Mouse (Mus musculus): ENCODE data around the gene Dynlrb1. TPM values are rescaled to one million over a fixed set of nuclear protein-coding genes. Genes with fewer than 3 reads are reported as not detected.

Dynlrb1 gene
- 100 to 1,000 TPM in 1 of 2 experiments, 10 to 100 TPM in 1; 94.2 to 104 TPM for total RNA-seq (2021)
- long read RNA-seq, experiment 1, transcript Dynlrb1-202 (4 exons, 684 nt): major isoform, 137 of 170 reads
- long read RNA-seq, experiment 1, partial matches to known transcripts: 15 of 170 reads
- long read RNA-seq, experiment 1, other reads (novel, unspliced or antisense): 13 of 170 reads
- long read RNA-seq, experiment 2, transcript Dynlrb1-201 (4 exons, 677 nt): minor isoform, 6 of 199 reads
- long read RNA-seq, experiment 2, transcript Dynlrb1-202 (4 exons, 684 nt): major isoform, 173 of 199 reads
- long read RNA-seq, experiment 2, partial matches to known transcripts: 8 of 199 reads
- long read RNA-seq, experiment 2, other reads (novel, unspliced or antisense): 11 of 199 reads

DNA sequence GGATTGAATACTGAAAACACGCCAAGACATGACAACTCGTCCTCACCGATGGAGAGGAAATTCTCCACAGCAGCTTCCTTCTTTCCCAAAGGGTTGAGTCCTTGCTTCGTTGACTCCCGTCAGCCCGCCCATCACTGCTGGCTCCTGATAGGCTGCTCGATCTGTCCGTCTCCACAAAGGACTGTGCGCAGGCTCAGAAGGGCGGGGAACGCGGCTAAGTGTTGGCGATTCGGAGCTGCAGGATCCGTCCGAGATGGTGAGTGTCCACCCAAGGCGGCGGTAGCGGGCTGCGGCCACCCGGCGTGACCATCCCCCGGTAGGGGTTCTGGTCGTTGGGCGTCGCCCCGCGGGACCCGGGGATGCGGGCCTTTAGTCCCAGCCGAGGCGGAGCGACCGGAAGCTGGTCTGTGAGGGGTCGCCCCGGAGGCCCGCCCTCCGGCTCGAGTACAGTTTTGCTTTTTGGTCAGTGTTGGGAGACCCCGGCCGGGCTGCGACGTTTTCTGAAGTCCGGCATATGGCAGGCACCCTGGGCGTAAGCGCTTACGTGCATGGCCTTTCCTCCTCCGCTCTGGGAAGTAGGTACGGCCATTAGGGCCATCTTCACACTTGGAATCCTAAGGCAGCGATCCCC, at the start of gene Dynlrb1:
TSS of gene Dynlrb1 (plus strand) at position 172 of the 631 bp plus-strand sequence.
- DNase-seq: peak; percentile 99 to 100
- intact Hi-C loops (cut with DNase I): loop anchor here (5.0 kb wide), 1 partner anchor 36 kb away; no protein-coding TSS in a partner anchor

DNA sequence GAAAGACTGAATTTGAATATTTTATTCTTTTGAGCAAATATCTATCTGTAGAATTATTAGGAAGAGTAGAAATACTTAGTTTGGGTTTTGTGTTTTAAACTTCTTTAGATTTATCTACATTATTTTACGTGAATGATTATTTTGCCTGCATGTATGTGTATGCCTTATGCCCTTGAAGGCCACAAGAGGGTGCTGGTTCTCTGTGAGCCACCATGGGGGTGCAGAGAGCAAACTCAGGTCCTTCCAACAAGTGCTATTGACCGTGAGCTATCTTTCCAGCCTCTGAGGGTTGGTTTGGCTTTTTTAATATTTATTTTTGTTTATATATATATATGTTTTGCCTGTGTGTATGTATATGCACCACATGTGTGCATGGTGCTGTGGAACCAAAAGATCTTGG, 28.9 kb upstream of the Dynlrb1 start:
- no peak for DNase-seq
- intact Hi-C loops (cut with DNase I): loop anchor here (5.0 kb wide), 1 partner anchor 220 kb away; no protein-coding TSS in a partner anchor

DNA sequence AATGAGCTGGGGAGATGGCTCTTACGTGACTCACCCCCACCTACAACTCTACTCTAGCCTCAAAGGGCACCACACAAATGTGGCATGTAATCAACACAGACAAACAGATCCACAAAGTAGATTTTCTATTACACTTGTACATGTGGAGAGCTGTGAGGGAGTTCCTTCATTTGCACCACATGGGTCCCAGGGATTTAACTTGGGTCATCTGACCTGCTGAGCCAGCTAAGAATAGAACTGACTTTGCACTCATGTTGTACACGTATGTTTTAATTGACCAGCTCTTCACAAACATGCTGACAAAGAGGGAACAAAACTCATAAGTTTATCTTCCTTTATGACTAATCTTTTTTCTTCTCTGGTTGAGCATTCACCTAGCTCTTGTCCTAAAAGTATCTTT, 13.2 kb upstream of the Dynlrb1 start:
- intact Hi-C loops (cut with DNase I): no loop called here
- no peak for DNase-seq

DNA sequence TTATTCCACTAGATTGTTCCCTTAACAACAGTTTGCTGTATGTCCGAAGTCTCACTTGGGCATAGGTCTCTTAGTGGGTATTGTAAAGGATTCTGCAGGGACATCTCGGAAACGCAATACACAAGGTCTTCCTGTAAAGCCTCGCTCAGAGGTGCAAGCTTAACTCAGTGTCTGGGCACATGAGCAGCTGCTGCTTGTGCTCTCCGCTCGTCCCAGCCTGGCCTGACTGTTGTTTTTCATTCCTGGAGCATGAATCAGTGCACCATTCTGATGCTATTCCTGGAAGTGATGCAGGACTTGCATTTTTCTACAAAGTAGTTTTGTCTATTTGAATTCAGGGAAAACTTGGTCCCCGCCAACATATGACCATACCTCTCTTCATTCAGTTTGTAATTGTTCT, 11.6 kb upstream of the Dynlrb1 start:
- DNase-seq: peak in 1 of 2 experiments; percentile 22
- intact Hi-C loops (cut with DNase I): no loop called here

DNA sequence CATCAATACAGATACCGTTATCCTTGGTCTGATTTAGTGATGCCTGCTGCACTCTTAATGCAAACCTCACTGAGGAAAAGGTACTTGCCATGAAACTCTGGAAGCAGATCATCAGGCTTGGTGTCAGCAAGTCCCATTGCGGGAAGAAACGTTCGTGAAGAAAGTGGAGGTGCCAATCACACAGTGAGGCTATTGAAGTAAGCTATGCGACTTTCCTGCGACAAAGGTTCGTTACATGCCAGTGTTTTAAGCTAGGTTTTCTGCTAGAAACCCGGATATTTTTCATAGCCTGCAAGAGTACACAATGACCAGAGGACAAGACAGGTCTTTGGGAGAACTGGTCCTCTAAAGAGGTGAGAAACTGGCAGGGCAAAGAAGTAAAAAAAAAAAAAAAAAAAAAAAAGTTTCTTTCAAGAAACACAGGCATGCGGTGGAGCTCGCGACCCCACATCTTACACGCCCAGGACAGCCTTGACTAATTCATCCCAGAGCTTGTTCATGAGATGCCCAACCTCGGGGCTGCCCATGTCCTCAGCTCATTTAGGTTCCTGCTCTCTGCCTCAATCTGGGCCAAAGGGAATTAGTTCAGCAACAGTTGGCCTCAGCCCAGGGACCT, 479 bp upstream of the Dynlrb1 start:
- intact Hi-C loops (cut with DNase I): loop anchor here (5.0 kb wide), 1 partner anchor 36 kb away; no protein-coding TSS in a partner anchor
- DNase-seq: no peak

DNA sequence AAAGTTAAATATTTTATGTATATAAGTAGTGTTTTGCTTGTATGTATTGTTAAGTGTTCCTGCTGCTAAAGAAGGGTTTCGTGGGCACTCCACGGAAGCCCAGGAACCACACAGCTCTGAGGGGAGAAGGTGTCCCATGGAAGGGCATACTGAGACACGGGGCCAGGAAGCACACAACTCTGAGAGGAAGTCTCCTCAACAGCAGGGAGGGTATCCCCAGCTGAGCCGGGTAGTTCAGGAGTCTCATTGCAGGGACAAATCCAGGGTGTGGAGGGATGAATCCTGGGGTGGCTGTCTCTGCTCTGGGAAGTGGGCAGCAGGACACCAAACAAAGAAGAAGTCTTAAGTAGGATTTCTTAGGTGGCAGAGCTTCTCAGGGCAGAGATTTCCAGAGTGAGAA, 943 bp downstream of the Dynlrb1 start:
- no peak for DNase-seq
- intact Hi-C loops (cut with DNase I): loop anchor here (5.0 kb wide), 1 partner anchor 35 kb away; no protein-coding TSS in a partner anchor

DNA sequence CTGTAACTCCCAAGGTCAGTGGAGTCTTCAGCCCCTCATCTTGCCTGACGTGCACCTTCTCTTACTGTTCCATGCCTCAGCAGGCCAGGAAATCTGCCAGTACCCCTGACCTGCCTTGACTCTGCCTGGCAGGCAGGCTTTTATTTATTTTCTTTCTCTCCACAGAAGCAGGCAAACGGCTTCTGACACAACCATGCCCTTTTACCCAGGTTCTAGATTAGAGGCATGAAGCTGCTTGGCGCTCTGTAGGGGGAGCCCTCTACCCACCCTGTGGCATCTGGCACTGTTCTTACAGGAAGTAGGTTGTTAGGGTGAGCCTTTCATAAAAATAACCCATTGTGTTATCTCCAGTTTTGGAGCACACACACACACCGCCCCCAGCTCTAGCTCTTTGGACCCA, 4.6 kb downstream of the Dynlrb1 start:
- no peak for DNase-seq
- intact Hi-C loops (cut with DNase I): loop anchor here (2.0 kb wide), 1 partner anchor 146 kb away; no protein-coding TSS in a partner anchor

DNA sequence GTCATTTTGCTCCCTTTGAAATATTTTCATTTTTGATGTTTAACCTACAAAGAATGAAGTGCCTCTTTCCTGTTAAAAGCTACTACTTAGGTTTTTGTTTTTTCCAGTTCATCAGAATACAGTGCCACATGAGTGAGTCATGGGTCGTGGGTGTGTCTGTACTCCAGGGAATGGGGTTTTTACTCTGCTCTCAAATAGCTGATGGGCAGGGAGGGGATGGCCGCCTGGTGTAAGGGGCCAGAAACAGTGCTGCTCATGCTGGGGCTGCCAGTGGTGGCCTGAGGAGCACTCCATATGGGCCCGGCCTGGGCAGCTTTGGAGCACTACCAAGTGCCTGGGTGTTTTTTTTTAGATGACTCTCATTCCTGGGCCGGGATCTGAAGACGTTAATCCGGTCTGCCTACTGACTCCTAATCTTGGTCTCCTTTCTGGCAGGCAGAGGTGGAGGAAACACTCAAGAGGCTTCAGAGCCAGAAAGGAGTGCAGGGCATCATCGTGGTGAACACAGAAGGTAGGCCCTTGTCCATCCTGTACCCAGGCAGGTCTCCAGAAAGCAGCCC, 6.0 kb downstream of the Dynlrb1 start:
- DNase-seq: peak; percentile 37 to 50
- intact Hi-C loops (cut with DNase I): no loop called here

DNA sequence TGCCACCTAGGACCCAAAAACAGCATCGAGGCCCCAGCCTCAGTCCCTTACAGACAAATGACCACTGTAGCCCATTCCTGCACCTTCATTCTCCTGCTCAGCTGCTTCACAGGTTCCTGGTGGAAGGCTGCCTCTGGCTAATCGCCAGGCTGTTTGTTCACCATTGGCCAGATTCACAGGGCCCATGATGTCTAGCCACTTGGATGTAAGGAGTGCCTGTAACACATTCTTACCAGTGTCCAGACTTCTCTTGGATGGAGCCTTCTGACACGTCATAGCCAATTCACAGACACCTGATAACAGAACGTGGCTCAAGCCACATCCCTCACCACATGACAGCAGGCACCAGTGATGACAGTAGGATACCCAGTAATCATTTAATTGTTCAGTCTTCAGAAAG, 9.9 kb downstream of the Dynlrb1 start:
- no peak for DNase-seq
- intact Hi-C loops (cut with DNase I): no loop called here

DNA sequence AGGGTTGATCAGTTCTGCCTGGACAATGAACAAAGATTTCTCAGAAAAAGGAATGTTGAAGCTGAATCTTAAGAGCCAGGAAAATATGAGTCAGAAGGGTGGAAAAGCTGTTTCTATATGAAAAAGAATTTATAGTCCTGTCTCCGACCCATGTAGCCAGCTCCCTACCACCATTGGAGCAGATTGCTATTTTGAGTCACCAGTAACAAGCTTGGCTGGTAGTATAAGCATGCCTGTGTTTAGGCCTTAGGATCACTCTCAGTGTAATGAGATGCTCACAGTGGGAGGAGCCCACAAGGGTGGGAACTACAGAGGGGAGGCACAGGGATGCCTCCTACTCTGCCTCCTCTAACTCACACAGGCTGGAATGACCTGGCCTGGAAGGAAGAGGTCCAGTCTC, 11.9 kb downstream of the Dynlrb1 start:
- intact Hi-C loops (cut with DNase I): no loop called here
- DNase-seq: no peak

DNA sequence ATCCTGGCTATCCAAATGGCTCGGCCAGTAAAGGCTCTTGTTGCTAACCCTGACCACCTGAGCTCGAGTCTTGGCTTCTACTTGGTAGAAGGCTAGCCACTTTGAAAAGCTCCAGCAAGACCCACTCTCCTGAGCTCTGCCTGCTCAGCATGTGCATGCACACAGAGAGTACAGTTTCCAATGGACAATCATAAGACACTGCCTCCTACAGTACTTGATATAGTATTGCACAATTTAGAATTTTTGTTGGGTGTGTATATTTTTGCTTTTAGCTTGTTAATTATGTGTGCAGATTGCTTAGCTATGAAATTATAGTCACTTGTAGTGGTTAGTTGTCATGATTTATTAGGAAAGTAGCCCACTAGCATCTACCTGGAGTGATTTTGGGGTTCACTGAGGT, 12.4 kb downstream of the Dynlrb1 start:
- DNase-seq: no peak
- intact Hi-C loops (cut with DNase I): no loop called here

DNA sequence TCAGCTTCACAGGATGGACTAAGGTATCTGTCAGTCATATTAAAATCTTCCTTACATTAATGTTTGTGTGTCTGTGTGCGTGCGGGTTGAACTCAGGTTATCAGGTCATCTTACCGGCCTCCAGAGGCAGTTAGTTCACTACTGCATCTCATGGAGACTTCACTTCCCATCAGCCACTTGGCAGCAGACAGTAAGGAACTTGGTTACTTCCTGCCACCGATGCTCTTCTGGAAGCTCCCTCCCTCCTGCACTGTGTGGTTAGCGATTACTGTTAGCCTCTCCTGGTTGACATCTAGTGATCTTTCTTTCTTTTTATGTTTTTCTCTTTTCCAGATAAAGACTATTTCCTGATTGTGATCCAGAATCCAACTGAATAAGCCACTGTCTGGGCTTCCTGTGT, 13.3 kb downstream of the Dynlrb1 start:
- no peak for DNase-seq
- intact Hi-C loops (cut with DNase I): no loop called here

DNA sequence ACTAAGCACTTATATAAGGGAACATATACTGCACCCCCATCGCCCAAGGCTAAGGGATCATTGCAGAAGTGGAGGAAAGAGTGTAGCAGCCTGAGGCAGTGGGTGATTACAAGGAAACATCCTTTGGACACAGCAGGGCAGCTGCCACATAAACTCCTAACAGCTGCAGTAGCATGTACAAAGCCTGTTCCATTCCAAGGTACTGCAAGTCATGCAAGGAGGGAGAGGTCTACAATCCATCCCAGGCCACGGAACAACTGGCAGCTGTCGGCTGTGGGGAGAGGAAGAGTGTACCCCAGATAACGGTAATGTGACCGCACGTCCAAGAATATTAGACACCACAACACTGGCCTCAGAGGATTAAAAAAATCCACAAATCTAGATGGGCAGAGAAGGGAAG, 29.2 kb downstream of the Dynlrb1 start:
- DNase-seq: no peak
- intact Hi-C loops (cut with DNase I): no loop called here

DNA sequence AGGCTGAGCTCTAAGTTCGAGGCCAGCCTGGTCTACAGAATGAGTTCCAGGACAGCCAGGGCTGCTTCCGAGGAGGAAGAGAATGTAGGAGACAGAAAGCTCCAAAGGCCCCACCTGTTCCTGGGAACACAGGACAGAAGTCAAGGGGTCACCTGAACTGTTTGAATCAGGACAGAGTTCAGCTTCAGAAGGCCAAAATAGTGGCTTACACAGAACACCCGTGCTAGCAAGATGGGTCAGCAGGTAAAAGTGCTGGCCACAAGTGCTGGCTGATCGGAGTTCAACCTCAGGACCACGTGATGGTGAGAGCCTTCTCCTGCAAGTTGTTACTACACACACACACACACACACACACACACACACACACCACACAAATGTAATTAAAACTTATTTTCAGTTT, 30.6 kb downstream of the Dynlrb1 start:
- intact Hi-C loops (cut with DNase I): no loop called here
- DNase-seq: no peak

DNA sequence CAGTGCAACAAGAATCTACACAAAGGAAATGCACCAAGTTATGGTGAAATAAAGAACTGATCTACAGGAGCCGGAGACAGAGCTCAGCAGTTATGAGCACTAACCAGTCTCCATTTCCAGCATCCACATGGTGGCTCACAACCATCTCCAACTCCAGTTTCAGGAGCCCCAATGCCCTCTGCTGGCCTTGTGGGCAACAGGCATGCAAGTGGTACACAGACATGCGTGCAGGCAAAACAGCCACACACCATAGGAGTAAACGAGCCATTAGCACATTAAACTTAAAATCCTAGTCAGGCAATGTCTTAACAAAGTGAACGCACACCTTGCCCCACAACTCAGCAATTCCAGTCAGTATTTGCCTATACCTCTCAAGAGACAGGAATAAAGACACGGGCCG, 35.6 kb downstream of the Dynlrb1 start:
- intact Hi-C loops (cut with DNase I): loop anchor here (5.0 kb wide), 1 partner anchor 35 kb away; the partner anchor contains the start of gene Dynlrb1
- DNase-seq: no peak

DNA sequence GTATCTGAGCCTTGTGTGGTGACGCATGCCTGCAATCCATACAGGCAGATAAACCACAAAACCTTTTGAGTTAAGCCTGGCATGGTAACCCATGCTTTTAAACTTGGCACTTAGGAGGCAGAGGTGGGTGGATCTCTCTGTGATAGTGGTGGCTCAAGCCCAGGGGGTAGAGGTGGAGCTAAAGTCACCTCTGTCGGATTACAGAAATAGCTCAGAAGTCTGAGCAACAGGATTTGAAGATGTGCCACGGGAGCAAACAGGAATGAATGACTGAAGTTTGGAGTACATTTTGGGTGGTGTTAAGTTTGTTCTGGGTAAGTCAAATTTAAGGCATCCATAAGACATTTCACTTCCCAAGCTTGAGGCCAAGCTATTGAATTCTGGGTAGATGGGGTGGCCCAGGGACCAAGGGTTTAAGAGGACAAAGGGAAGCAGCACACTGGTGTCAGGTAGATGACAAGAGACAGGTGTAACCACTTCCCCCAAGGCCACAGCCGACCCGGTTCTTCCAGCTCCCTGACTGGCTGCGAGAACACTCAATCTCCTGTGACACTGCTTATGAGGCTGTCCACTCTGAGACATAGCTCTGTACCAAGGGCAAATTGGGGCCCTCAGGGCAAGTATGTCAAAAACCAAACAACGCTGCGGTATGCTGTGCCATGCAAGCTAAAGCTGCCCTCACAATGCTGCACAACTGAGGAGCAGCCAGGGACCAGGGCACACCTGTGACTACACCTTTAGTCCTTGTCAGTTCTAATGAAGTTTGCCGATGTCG, 36.2 kb downstream of the Dynlrb1 start:
- intact Hi-C loops (cut with DNase I): loop anchor here (5.0 kb wide), 1 partner anchor 35 kb away; the partner anchor contains the start of gene Dynlrb1
- no peak for DNase-seq

DNA sequence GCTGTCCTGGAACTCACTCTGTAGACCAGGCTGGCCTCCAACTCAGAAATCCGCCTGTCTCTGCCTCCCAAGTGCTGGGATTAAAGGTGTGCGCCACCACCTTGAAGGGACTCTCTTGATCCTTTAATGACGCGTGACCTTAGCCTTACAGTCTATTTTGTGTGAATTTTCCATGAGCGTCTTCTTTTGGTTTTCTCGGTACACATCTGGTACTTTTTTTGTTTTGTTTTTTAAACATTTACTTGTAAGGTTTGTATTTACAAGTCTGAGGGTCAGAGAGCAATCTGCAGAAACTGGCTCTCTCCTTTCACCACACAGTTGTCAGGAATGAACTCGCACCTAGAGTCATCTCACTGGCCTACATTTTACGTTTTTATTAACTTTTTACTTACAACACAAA, 37.3 kb downstream of the Dynlrb1 start:
- intact Hi-C loops (cut with DNase I): loop anchor here (5.0 kb wide), 1 partner anchor 36 kb away; the partner anchor contains the start of gene Dynlrb1
- DNase-seq: no peak

DNA sequence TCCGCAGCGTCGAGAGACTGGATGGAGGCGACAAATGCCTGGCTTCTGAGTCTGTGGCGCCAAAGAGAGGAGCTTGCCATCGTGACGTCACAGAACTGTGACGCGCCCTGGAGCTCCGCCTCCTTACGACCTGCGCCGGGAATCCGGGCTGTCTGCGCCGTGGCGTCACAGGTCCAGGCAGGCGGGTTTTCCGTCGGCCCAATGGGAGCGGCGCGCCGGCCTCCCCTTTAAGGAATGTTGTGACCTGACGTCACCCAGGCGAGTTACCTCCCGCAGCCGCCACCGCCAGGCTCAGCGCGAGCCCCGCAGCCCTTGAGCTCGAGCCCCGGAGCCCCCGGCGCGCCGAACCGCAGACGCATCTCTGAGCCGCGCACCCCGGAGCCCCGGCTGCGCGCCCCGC, 39.9 kb downstream of the Dynlrb1 start, which contains the start of gene Map1lc3a:
TSS of gene Map1lc3a (plus strand) at position 103 of the 400 bp plus-strand sequence.
- intact Hi-C loops (cut with DNase I): no loop called here
- DNase-seq: peak; percentile 94

DNA sequence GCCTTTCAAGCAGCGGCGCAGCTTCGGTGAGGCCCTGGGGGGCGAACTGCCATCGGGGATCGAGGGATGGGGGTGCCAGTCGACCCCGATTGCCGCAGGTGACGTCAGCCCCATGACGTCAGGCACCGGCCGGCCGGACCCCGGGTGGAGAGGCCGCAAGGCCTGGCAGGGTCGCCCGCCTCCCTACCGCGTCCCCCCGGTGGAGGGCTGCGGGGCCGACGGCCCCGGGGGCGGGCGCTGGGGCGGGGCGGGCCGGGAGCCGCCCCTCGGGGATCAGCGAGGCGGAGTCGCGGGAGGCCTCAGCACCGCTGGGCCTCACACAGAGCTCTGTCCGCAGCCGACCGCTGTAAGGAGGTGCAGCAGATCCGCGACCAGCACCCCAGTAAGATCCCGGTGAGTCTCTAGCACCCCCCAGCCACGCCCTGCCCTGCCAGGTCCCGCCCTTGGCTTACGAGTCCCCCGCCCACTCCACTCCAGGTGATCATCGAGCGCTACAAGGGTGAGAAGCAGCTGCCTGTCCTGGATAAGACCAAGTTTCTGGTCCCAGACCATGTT, 40.4 kb downstream of the Dynlrb1 start:
- DNase-seq: peak in 1 of 2 experiments; percentile 42
- intact Hi-C loops (cut with DNase I): no loop called here

DNA sequence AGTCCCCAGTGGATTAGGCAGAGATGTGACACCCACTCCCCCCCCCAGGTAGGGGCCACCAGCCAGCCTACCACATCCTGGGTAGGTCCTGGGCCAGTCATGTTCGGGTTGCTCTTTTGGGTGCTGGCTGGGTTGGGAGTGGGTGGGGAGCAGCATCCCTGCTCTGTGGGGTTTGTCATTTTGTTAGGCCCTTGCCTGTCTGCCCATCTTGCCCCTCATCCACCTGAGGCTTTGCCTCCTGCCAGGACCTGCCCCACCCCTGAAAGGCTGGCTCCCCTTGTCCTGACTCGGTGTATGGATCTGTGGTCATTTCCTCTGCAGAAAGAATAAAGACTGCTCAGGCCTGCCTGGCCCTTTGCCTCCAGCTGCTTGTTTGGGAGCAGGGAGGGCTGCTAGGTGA, 41.4 kb downstream of the Dynlrb1 start:
- intact Hi-C loops (cut with DNase I): loop anchor here (2.0 kb wide), 1 partner anchor 105 kb away; no protein-coding TSS in a partner anchor

More for the DNA sequence above, 41.4 kb downstream of the Dynlrb1 start:
- no peak for DNase-seq

Measured in gastrocnemius, postnatal 36 days (tissue).